Mouse (Mus musculus): ENCODE results near the gene Asic2.

DNA sequence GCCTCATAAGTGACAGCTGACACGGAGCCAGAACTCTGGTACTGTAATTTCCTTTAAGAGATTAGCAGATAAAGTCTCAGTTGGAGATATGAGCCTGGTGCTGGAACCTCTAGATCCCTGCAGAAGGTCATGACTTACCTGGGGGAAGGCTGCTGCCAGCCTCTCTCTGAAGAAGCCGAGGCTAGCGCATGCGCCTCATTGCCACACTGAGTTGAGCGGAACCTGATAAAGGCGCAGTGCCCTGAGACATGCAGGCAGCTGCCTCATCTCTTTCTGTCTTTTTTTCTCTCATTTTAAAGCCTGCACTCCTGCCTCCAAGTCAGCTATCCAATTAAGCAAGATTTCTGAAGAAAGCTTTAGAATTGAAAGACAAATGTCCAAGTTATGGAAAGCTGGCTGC, 551.9 kb downstream of the Asic2 start:
- TF ChIP-seq GATA1 (IDR thresholded peaks at IDR 0.05; ENCODE audit: low read length) (no peak), TAL1 (IDR thresholded peaks at IDR 0.05; ENCODE audit: low read length) (no peak)
